Mouse (Mus musculus) megakaryocyte, embryonic 14.5 days (primary cell): ENCODE results near the gene Cyb5r3.

Source experiments
- FLI1 ChIP-seq: IDR thresholded peaks from 2 replicates; pipeline ENCODE4 v1.6.1; 2012; ENCODE audit warnings: low read length, inconsistent platforms, mixed read lengths
- GATA1 ChIP-seq: IDR thresholded peaks from 3 replicates; pipeline ENCODE4 v1.6.1; 2012; ENCODE audit warnings: mixed read lengths, low read length, inconsistent platforms, borderline replicate concordance

DNA sequence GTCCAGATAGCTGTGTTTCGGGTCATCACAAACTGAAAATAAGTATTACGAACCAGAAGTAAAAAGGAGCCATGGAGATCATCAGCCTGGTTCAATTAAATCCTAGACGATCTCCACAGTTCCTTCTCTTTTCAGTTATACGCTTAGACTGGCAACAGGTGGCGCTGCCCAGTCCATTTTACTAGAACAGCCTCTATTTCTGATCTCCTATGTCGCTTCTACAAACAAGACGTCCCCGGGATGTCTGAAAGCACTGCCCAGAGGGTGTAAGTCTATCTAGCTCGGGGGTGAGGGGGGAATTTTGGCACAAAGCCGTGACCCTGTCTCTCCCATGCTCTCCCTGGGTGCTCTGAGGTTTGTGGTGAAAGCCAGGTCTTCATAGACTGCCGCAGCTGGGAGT lies 37.8 kb upstream of the Cyb5r3 start:
- TF ChIP-seq GATA1 (no peak), FLI1 (no peak)
